Mouse (Mus musculus) spleen, adult 2 months (tissue): ENCODE data around the gene C1rb.

Source experiments
- CTCF ChIP-seq: fragments of 200-500 bp; IDR thresholded peaks from 2 replicates; pipeline ENCODE4 v1.5.1; 2011; ENCODE audit warnings: mild to moderate bottlenecking, inconsistent platforms; ENCODE audit not compliant: insufficient read depth, insufficient read length, insufficient replicate concordance; ENCODE audit errors: extremely low read depth
- POLR2A ChIP-seq: fragments of 200-500 bp; IDR thresholded peaks from 2 replicates; pipeline ENCODE4 v1.6.1; 2011; ENCODE audit warnings: low read depth, low read length, inconsistent platforms

- TF ChIP-seq POLR2A (no peak), CTCF (no peak)
Observed at GRCm38 (mm10) chr6:124582231-124582630, 12.1 kb downstream of the C1rb start.
